Mouse (Mus musculus): ENCODE measurements around the gene Cpne4. TPM values are rescaled to one million over a fixed set of nuclear protein-coding genes. Genes with fewer than 3 reads are reported as not detected.

Cpne4 gene
- polyA plus RNA-seq, 1 experiment from 2014 or later = 33.2 TPM

Small RNA genes lying within 50 kb of the gene (microRNA-seq; reads per million reads assigned to microRNA genes)
- not detected for gene Gm23391

Other genes starting within 250 kb of the Cpne4 start
- gene Acpp, start 209.5 kb upstream of the Cpne4 start, polyA plus RNA-seq (2015; fragmentation: Nextera tagmentation; extraction: Ambion mirVana) = 0.34 and 0.55 TPM in 2 replicates